Mouse (Mus musculus) myocyte (in vitro differentiated cells): ENCODE measurements around the gene Mcl1. TPM values are rescaled to one million over a fixed set of nuclear protein-coding genes. Genes with fewer than 3 reads are reported as not detected.

Source experiments
- H3K27me3 ChIP-seq: one replicate; pipeline ENCODE4 v1.6.1; 2011; ENCODE audit not compliant: control insufficient read depth, insufficient read depth, insufficient read length
- H3K36me3 ChIP-seq: one replicate; pipeline ENCODE4 v1.6.1; 2011; ENCODE audit not compliant: control insufficient read depth, insufficient read depth
- H3K4me2 ChIP-seq: one replicate; pipeline ENCODE4 v1.6.1; 2011; ENCODE audit warnings: low read depth, control low read depth
- H3K4me3 ChIP-seq: one replicate; pipeline ENCODE4 v1.5.1; 2011; ENCODE audit warnings: mild to moderate bottlenecking, control low read depth, moderate library complexity
- H3K79me2 ChIP-seq: one replicate; pipeline ENCODE4 v1.6.1; 2011; ENCODE audit not compliant: control insufficient read depth, insufficient read depth
- H3ac ChIP-seq: one replicate; pipeline ENCODE4 v1.6.1; 2011; ENCODE audit not compliant: control insufficient read depth, insufficient read length
- CEBPB ChIP-seq: IDR thresholded peaks from 2 replicates; pipeline ENCODE4 v1.6.1; 2011; ENCODE audit warnings: mild to moderate bottlenecking, moderate library complexity; ENCODE audit not compliant: poor library complexity, insufficient read depth, severe bottlenecking
- E2F4 ChIP-seq: IDR thresholded peaks from one replicate; pipeline ENCODE4 v1.6.1; 2011; ENCODE audit warnings: mild to moderate bottlenecking, control low read depth, moderate library complexity; ENCODE audit not compliant: insufficient read depth
- MAX ChIP-seq: IDR thresholded peaks from one replicate; pipeline ENCODE4 v1.6.1; 2011; ENCODE audit warnings: low read depth, mild to moderate bottlenecking, control low read depth
- MYOD1 ChIP-seq, 3 experiments: IDR thresholded peaks; one replicate each; pipeline ENCODE4 v1.6.1; 2011; ENCODE audit warnings: control low read depth in 2 of 3, low read depth in 2 of 3, mild to moderate bottlenecking in 2 of 3, moderate library complexity in 1 of 3; ENCODE audit not compliant: insufficient read length in 2 of 3, control insufficient read depth in 1 of 3
- MYOG ChIP-seq, 3 experiments: IDR thresholded peaks; one replicate each; pipeline ENCODE4 v1.6.1; 2011; ENCODE audit warnings: control low read depth in 2 of 3, low read depth in 2 of 3, mild to moderate bottlenecking in 2 of 3; ENCODE audit not compliant: insufficient read length in 2 of 3, control insufficient read depth in 1 of 3, insufficient read depth in 1 of 3
- POLR2A ChIP-seq: IDR thresholded peaks from one replicate; pipeline ENCODE4 v1.6.1; 2011; ENCODE audit warnings: low read depth, mild to moderate bottlenecking, control low read depth, moderate library complexity; ENCODE audit not compliant: insufficient read length
- POLR2AphosphoS2 ChIP-seq: IDR thresholded peaks from one replicate; pipeline ENCODE4 v1.6.1; 2011; ENCODE audit warnings: low read depth, control low read depth; ENCODE audit not compliant: insufficient read length
- REST ChIP-seq: IDR thresholded peaks from one replicate; pipeline ENCODE4 v1.6.1; 2011; ENCODE audit warnings: mild to moderate bottlenecking, control low read depth, moderate library complexity; ENCODE audit not compliant: insufficient read depth, insufficient read length
- SRF ChIP-seq: IDR thresholded peaks from one replicate; pipeline ENCODE4 v1.6.1; 2011; ENCODE audit warnings: low read depth; ENCODE audit not compliant: control insufficient read depth, insufficient read length
- TCF12 ChIP-seq: IDR thresholded peaks from one replicate; pipeline ENCODE4 v1.6.1; 2011; ENCODE audit warnings: mild to moderate bottlenecking, control low read depth; ENCODE audit not compliant: poor library complexity, insufficient read depth, severe bottlenecking
- TCF3 ChIP-seq: IDR thresholded peaks from one replicate; pipeline ENCODE4 v1.6.1; 2011; ENCODE audit warnings: low read depth, control low read depth; ENCODE audit not compliant: insufficient read length
- USF1 ChIP-seq: IDR thresholded peaks from one replicate; pipeline ENCODE4 v1.6.1; 2011; ENCODE audit warnings: low read depth, mild to moderate bottlenecking, control low read depth, moderate library complexity
- polyA plus RNA-seq: library from polyadenylated mRNA; unstranded; fragments of >200 nt; fragmentation: generic; extraction: Trizol; gene quantifications from one replicate; pipeline ENCODE4 v1.2.1, GENCODE M21; 2012; ENCODE audit warnings: missing spikeins

Mcl1 gene
- polyA plus RNA-seq, 1 experiment, result 51.6 TPM

GRCm38 (mm10) chr3:95655437-95655836, 3.2 kb upstream of the Mcl1 start:
- H3K36me3 ChIP-seq, result peaks cover 9% of the 10 kb centered on the region
- no peak overlapping the region for H3K4me2 ChIP-seq
- H3K27me3 ChIP-seq, result no peaks in the 10 kb centered on the region
- no peak overlapping the region for H3ac ChIP-seq
- H3K4me3 ChIP-seq, result no peak overlapping the region
- no peak for TF ChIP-seq REST
- TF ChIP-seq USF1, result no peak
- peaks cover 26% of the 10 kb centered on the region for H3K79me2 ChIP-seq

GRCm38 (mm10) chr3:95657108-95657507, 1.5 kb upstream of the Mcl1 start:
- TF ChIP-seq POLR2A, result no peak
- no peak for TF ChIP-seq TCF3
- no peak for TF ChIP-seq TCF12
- no peak for TF ChIP-seq CEBPB
- TF ChIP-seq MYOD1 (IDR thresholded peaks at IDR 0.05; ENCODE audit: control insufficient read depth in 1 of 3, insufficient read length in 2 of 3, low read depth in 2 of 3), result no peak
- TF ChIP-seq MYOG (IDR thresholded peaks at IDR 0.05; ENCODE audit: control insufficient read depth in 1 of 3, insufficient read depth in 1 of 3, insufficient read length in 2 of 3, low read depth in 2 of 3), result no peak
- TF ChIP-seq POLR2AphosphoS2, result no peak
- no peak for TF ChIP-seq SRF
- no peak for TF ChIP-seq E2F4
- TF ChIP-seq REST, result no peak
- no peak for TF ChIP-seq MAX
- no peak for TF ChIP-seq USF1
- Histone ChIP-seq H3K4me2 (no peak overlapping the region), H3ac (no peak overlapping the region), H3K4me3 (peak overlapping the region; percentile 98), H3K79me2 (peaks cover 43% of the 10 kb centered on the region), H3K27me3 (no peaks in the 10 kb centered on the region), H3K36me3 (peaks cover 22% of the 10 kb centered on the region)

GRCm38 (mm10) chr3:95657711-95658110, 877 bp upstream of the Mcl1 start:
- Histone ChIP-seq H3K4me3 (peak overlapping the region; percentile 98), H3K79me2 (peaks cover 49% of the 10 kb centered on the region), H3K36me3 (peaks cover 27% of the 10 kb centered on the region), H3K4me2 (peak overlapping the region; percentile 81), H3K27me3 (no peaks in the 10 kb centered on the region), H3ac (no peak overlapping the region)
- no peak for TF ChIP-seq SRF
- TF ChIP-seq POLR2AphosphoS2, result no peak
- no peak for TF ChIP-seq POLR2A
- no peak for TF ChIP-seq TCF12
- TF ChIP-seq TCF3, result no peak
- no peak for TF ChIP-seq MAX
- no peak for TF ChIP-seq E2F4
- no peak for TF ChIP-seq MYOD1 (IDR thresholded peaks at IDR 0.05; ENCODE audit: control insufficient read depth in 1 of 3, insufficient read length in 2 of 3, low read depth in 2 of 3)
- TF ChIP-seq CEBPB, result no peak
- TF ChIP-seq MYOG (IDR thresholded peaks at IDR 0.05; ENCODE audit: control insufficient read depth in 1 of 3, insufficient read depth in 1 of 3, insufficient read length in 2 of 3, low read depth in 2 of 3), result no peak
- TF ChIP-seq REST, result no peak

- H3K4me3 ChIP-seq, result peak overlapping the region; percentile 98
- H3K36me3 ChIP-seq, result peaks cover 36% of the 10 kb centered on the region
- peaks cover 62% of the 10 kb centered on the region for H3K79me2 ChIP-seq
- TF ChIP-seq POLR2A (peak; percentile 46), TCF3 (no peak), SRF (no peak), E2F4 (no peak), REST (no peak), POLR2AphosphoS2 (peak; percentile 19), MYOG (IDR thresholded peaks at IDR 0.05; ENCODE audit: control insufficient read depth in 1 of 3, insufficient read depth in 1 of 3, insufficient read length in 2 of 3, low read depth in 2 of 3) (peak in 1 of 3 experiments; percentile 17), CEBPB (no peak)
- peak overlapping the region; percentile 91 for H3ac ChIP-seq
- no peaks in the 10 kb centered on the region for H3K27me3 ChIP-seq
- peak overlapping the region; percentile 99 for H3K4me2 ChIP-seq
Measured at GRCm38 (mm10) chr3:95658868-95659712, 502 bp downstream of the Mcl1 start.

GRCm38 (mm10) chr3:95659948-95660347, 1.4 kb downstream of the Mcl1 start:
- peaks cover 36% of the 10 kb centered on the region for H3K36me3 ChIP-seq
- H3K79me2 ChIP-seq, result peaks cover 70% of the 10 kb centered on the region
- peak overlapping the region; percentile 91 for H3ac ChIP-seq
- TF ChIP-seq TCF12, result no peak
- peak overlapping the region; percentile 98 for H3K4me3 ChIP-seq
- no peaks in the 10 kb centered on the region for H3K27me3 ChIP-seq
- peak overlapping the region; percentile 99 for H3K4me2 ChIP-seq
